Mouse (Mus musculus) left cerebral cortex, postnatal 36 days (tissue): ENCODE results near the gene Shisa4. TPM values are rescaled to one million over a fixed set of nuclear protein-coding genes. Genes with fewer than 3 reads are reported as not detected.

Source experiments
- total RNA-seq, 2 experiments: library from RNA; stranded (reverse); gene quantifications; 2 replicates each; pipeline ENCODE4 v1.2.3; 2021

The Shisa4 gene
- total RNA-seq, 2 experiments from 2014 or later, result 170 to 221 TPM

Other genes starting within 250 kb of the Shisa4 start
- under 1 TPM; 0.35 to 0.59 TPM for gene Ptpn7, start 242.5 kb downstream of the Shisa4 start, total RNA-seq
- gene Arl8a, start 228.4 kb downstream of the Shisa4 start, total RNA-seq, result 100 to 1,000 TPM; 252 to 292 TPM
- gene Gpr37l1, start 207.6 kb downstream of the Shisa4 start, total RNA-seq, result 100 to 1,000 TPM; 173 to 208 TPM
- not detected for gene Elf3, start 116.7 kb downstream of the Shisa4 start, total RNA-seq
- 10 to 100 TPM; 48.2 to 64.4 TPM for gene Rnpep, start 91.2 kb downstream of the Shisa4 start, total RNA-seq
- 100 to 1,000 TPM; 148 to 171 TPM for gene Timm17a, start 61.5 kb downstream of the Shisa4 start, total RNA-seq
- under 1 TPM; 0.59 to 0.95 TPM for gene Lmod1, start 50.4 kb downstream of the Shisa4 start, total RNA-seq
- gene Ipo9, start 55.3 kb upstream of the Shisa4 start, total RNA-seq, result 100 to 1,000 TPM; 167 to 173 TPM
- 10 to 100 TPM; 48.9 to 69.6 TPM for gene Nav1, start 232.1 kb upstream of the Shisa4 start, total RNA-seq